Mouse (Mus musculus) intestine, embryonic 14.5 days (tissue): ENCODE data around the gene Dyx1c1. TPM values are rescaled to one million over a fixed set of nuclear protein-coding genes. Genes with fewer than 3 reads are reported as not detected.

ENCODE experiments used
- ATAC-seq: fragments of 200-750 bp; cut with Nextera tagmentation; replicated peaks from 2 replicates; pipeline ENCODE4 v1.8.0; 2017; ENCODE audit warnings: low read depth, moderate number of reproducible peaks, moderate TSS enrichment, moderate library complexity; ENCODE audit not compliant: low FRiP score, low TSS enrichment
- DNase-seq: peaks from one replicate; pipeline ENCODE4 v3.0.0-alpha.2; 2018; ENCODE audit warnings: low spot score
- H3K27ac ChIP-seq: fragments of 300-500 bp; sonication (generic); 2 replicates; pipeline ENCODE4 v1.5.1; 2014; ENCODE audit warnings: low read depth, mild to moderate bottlenecking, control low read depth
- H3K27me3 ChIP-seq: fragments of 300-500 bp; sonication (generic); replicated peaks from 2 replicates; pipeline ENCODE4 v1.6.1; 2014; ENCODE audit warnings: low read length, control low read depth; ENCODE audit not compliant: control insufficient read depth, insufficient read depth
- H3K36me3 ChIP-seq: fragments of 300-500 bp; sonication (generic); 2 replicates; pipeline ENCODE4 v1.6.1; 2014; ENCODE audit warnings: low read length, control low read depth; ENCODE audit not compliant: control insufficient read depth, insufficient read depth
- H3K4me1 ChIP-seq: fragments of 300-500 bp; sonication (generic); replicated peaks from 2 replicates; pipeline ENCODE4 v1.6.1; 2014; ENCODE audit warnings: low read length, control low read depth, mixed read lengths; ENCODE audit not compliant: control insufficient read depth, insufficient read depth
- H3K4me2 ChIP-seq: fragments of 300-500 bp; sonication (generic); 2 replicates; pipeline ENCODE4 v1.6.1; 2014; ENCODE audit warnings: low read length
- H3K4me3 ChIP-seq: fragments of 300-500 bp; sonication (generic); 2 replicates; pipeline ENCODE4 v1.5.1; 2014; ENCODE audit warnings: low read depth, low read length, control low read depth, mixed read lengths
- H3K9ac ChIP-seq: fragments of 300-500 bp; sonication (generic); 2 replicates; pipeline ENCODE4 v1.6.1; 2014; ENCODE audit warnings: mild to moderate bottlenecking, low read length
- H3K9me3 ChIP-seq: fragments of 300-500 bp; sonication (generic); 2 replicates; pipeline ENCODE4 v1.6.1; 2016; ENCODE audit warnings: low read length, control low read depth; ENCODE audit not compliant: control insufficient read depth
- WGBS: fragments of 180-500 bp; shearing (Covaris S2); extraction: QIAGEN DNeasy Blood & Tissue Kit; methylation state at CpG from one replicate; pipeline ENCODE4 v1.1.7; 2014; 5-methylcytosine and 5-hydroxymethylcytosine counted together
- polyA plus RNA-seq: library from polyadenylated mRNA; unstranded; fragments of >200 nt; fragmentation: Nextera tagmentation; extraction: Ambion mirVana; gene quantifications from 2 replicates; pipeline ENCODE4 v1.2.1, GENCODE M21; 2014

Gene Dyx1c1
- polyA plus RNA-seq, 1 experiment from 2014 or later, result 1.4 TPM

- no peaks in the 10 kb centered on the region for H3K27me3 ChIP-seq
- no peak overlapping the region for H3K27ac ChIP-seq
- H3K9ac ChIP-seq, result no peak overlapping the region
- H3K4me1 ChIP-seq, result no peaks in the 10 kb centered on the region
- ATAC-seq (no peak), DNase-seq (no peak)
- no peaks in the 10 kb centered on the region for H3K9me3 ChIP-seq
- peaks cover 4% of the 10 kb centered on the region; the same call in 1 of the 2 replicates for H3K36me3 ChIP-seq
- 86% methylated on average over 13 of the region's 13 CpGs for WGBS
- H3K4me3 ChIP-seq, result no peak overlapping the region
- H3K4me2 ChIP-seq, result no peak overlapping the region
These were observed 42.9 kb downstream of the Dyx1c1 start for GRCm38 (mm10) chr9:73001314-73002011.

GRCm38 (mm10) chr9:73002177-73002576, 43.6 kb downstream of the Dyx1c1 start:
- Histone ChIP-seq H3K4me1 (no peaks in the 10 kb centered on the region), H3K4me2 (no peak overlapping the region), H3K9ac (no peak overlapping the region), H3K4me3 (no peak overlapping the region), H3K27ac (no peak overlapping the region), H3K27me3 (no peaks in the 10 kb centered on the region), H3K36me3 (peaks cover 4% of the 10 kb centered on the region; the same call in 1 of the 2 replicates), H3K9me3 (no peaks in the 10 kb centered on the region)
- WGBS, result 54% methylated on average over 3 of the region's 3 CpGs
- ATAC-seq (no peak), DNase-seq (no peak)

GRCm38 (mm10) chr9:73004076-73004475, 45.5 kb downstream of the Dyx1c1 start:
- no peaks in the 10 kb centered on the region for H3K4me1 ChIP-seq
- no peaks in the 10 kb centered on the region for H3K27me3 ChIP-seq
- H3K4me3 ChIP-seq, result no peak overlapping the region
- H3K27ac ChIP-seq, result no peak overlapping the region
- no peak overlapping the region for H3K4me2 ChIP-seq
- peaks cover 4% of the 10 kb centered on the region; the same call in 1 of the 2 replicates for H3K36me3 ChIP-seq
- no peaks in the 10 kb centered on the region for H3K9me3 ChIP-seq
- no peak overlapping the region for H3K9ac ChIP-seq
- no peak for DNase-seq
- WGBS, result 85% methylated on average over 8 of the region's 8 CpGs
- no peak for ATAC-seq

- no peak for ATAC-seq
- no peak overlapping the region for H3K27ac ChIP-seq
- H3K27me3 ChIP-seq, result no peaks in the 10 kb centered on the region
- no peak overlapping the region for H3K9ac ChIP-seq
- H3K9me3 ChIP-seq, result no peaks in the 10 kb centered on the region
- H3K4me1 ChIP-seq, result no peaks in the 10 kb centered on the region
- H3K4me3 ChIP-seq, result no peak overlapping the region
- no peak overlapping the region for H3K4me2 ChIP-seq
- WGBS, result 81% methylated on average over 6 of the region's 6 CpGs
- peaks cover 5% of the 10 kb centered on the region; the same call in 1 of the 2 replicates for H3K36me3 ChIP-seq
- no peak for DNase-seq
These were observed 46.5 kb downstream of the Dyx1c1 start for GRCm38 (mm10) chr9:73005106-73005505.

- no peak overlapping the region for H3K27ac ChIP-seq
- H3K4me2 ChIP-seq, result no peak overlapping the region
- no peaks in the 10 kb centered on the region for H3K9me3 ChIP-seq
- H3K27me3 ChIP-seq, result no peaks in the 10 kb centered on the region
- DNase-seq (no peak), ATAC-seq (no peak)
- H3K9ac ChIP-seq, result no peak overlapping the region
- no peaks in the 10 kb centered on the region for H3K4me1 ChIP-seq
- WGBS, result 95% methylated on average over 3 of the region's 3 CpGs
- H3K4me3 ChIP-seq, result no peak overlapping the region
- H3K36me3 ChIP-seq, result peaks cover 10% of the 10 kb centered on the region
These were observed 47.6 kb downstream of the Dyx1c1 start for GRCm38 (mm10) chr9:73006175-73006574.

GRCm38 (mm10) chr9:73008384-73008783, 49.8 kb downstream of the Dyx1c1 start:
- Histone ChIP-seq H3K27me3 (no peaks in the 10 kb centered on the region), H3K4me2 (no peak overlapping the region), H3K4me3 (no peak overlapping the region), H3K4me1 (no peaks in the 10 kb centered on the region), H3K27ac (no peak overlapping the region), H3K9ac (no peak overlapping the region), H3K36me3 (peaks cover 26% of the 10 kb centered on the region), H3K9me3 (no peaks in the 10 kb centered on the region)
- DNase-seq (no peak), ATAC-seq (no peak)
- 64% methylated on average over 3 of the region's 3 CpGs for WGBS

GRCm38 (mm10) chr9:73012629-73013028, 54.0 kb downstream of the Dyx1c1 start:
- peaks cover 51% of the 10 kb centered on the region for H3K36me3 ChIP-seq
- H3K9me3 ChIP-seq, result no peaks in the 10 kb centered on the region
- WGBS, result 89% methylated on average over 4 of the region's 4 CpGs
- no peak overlapping the region for H3K27ac ChIP-seq
- no peaks in the 10 kb centered on the region for H3K4me1 ChIP-seq
- H3K27me3 ChIP-seq, result no peaks in the 10 kb centered on the region
- H3K4me2 ChIP-seq, result no peak overlapping the region
- DNase-seq, result no peak
- H3K4me3 ChIP-seq, result no peak overlapping the region
- ATAC-seq, result no peak
- H3K9ac ChIP-seq, result no peak overlapping the region

GRCm38 (mm10) chr9:73014724-73015123, 56.1 kb downstream of the Dyx1c1 start:
- H3K27ac ChIP-seq, result no peak overlapping the region
- DNase-seq, result no peak
- 0 out of 2 replicates have a peak, but pooled peaks have one; percentile 27 for ATAC-seq
- peaks cover 71% of the 10 kb centered on the region for H3K36me3 ChIP-seq
- H3K27me3 ChIP-seq, result no peaks in the 10 kb centered on the region
- 55% methylated on average over 13 of the region's 13 CpGs for WGBS
- no peaks in the 10 kb centered on the region for H3K9me3 ChIP-seq
- no peaks in the 10 kb centered on the region for H3K4me1 ChIP-seq
- H3K9ac ChIP-seq, result no peak overlapping the region
- H3K4me2 ChIP-seq, result no peak overlapping the region
- H3K4me3 ChIP-seq, result no peak overlapping the region

GRCm38 (mm10) chr9:73019841-73020240, 61.3 kb downstream of the Dyx1c1 start:
- H3K27me3 ChIP-seq, result no peaks in the 10 kb centered on the region
- ATAC-seq (no peak), DNase-seq (no peak)
- peaks cover 53% of the 10 kb centered on the region for H3K36me3 ChIP-seq
- no peaks in the 10 kb centered on the region for H3K4me1 ChIP-seq
- 95% methylated on average over 10 of the region's 10 CpGs for WGBS
- H3K9me3 ChIP-seq, result no peaks in the 10 kb centered on the region
- H3K27ac ChIP-seq, result no peak overlapping the region
- no peak overlapping the region for H3K4me3 ChIP-seq
- H3K4me2 ChIP-seq, result no peak overlapping the region
- H3K9ac ChIP-seq, result no peak overlapping the region
